Mouse (Mus musculus) cerebellum, adult 2 months (tissue): Measurements from ENCODE around the gene Cdc42bpa.

Source experiments
- CTCF ChIP-seq: fragments of 200-500 bp; IDR thresholded peaks from 2 replicates; pipeline ENCODE4 v1.5.1; 2011; ENCODE audit warnings: low read depth, mild to moderate bottlenecking, control low read depth, low read length, moderate library complexity, borderline replicate concordance; ENCODE audit not compliant: insufficient read depth
- POLR2A ChIP-seq: fragments of 200-500 bp; IDR thresholded peaks from 2 replicates; pipeline ENCODE4 v1.6.1; 2011; ENCODE audit warnings: low read length, control low read depth, borderline replicate concordance; ENCODE audit not compliant: insufficient read depth

- TF ChIP-seq CTCF (no peak), POLR2A (no peak)
These were observed 83.9 kb downstream of the Cdc42bpa start for GRCm38 (mm10) chr1:180044160-180044559.
